Mouse (Mus musculus) adipocyte (in vitro differentiated cells): ENCODE measurements around the gene Mettl3.
A peak's percentile ranks its signal among the peaks of the same experiment; 100 is the strongest.

Experiments used
- DNase-seq: peaks from one replicate; pipeline ENCODE4 v3.0.0-alpha.2; 2016; ENCODE audit warnings: low spot score

Mettl3 gene

GRCm38 (mm10) chr14:52284191-52284590 lies 20.7 kb downstream of the Mettl3 start:
- DNase-seq: no peak

GRCm38 (mm10) chr14:52283629-52284028 lies 21.3 kb downstream of the Mettl3 start:
- no peak for DNase-seq

- no peak for DNase-seq
Measured at GRCm38 (mm10) chr14:52279747-52280120, 25.2 kb downstream of the Mettl3 start.

GRCm38 (mm10) chr14:52278932-52279746 lies 25.8 kb downstream of the Mettl3 start, which contains the start of the genes Tox4 and Rab2b:
Gene Tox4 (plus strand): TSS chr14:52279146.
Gene Rab2b (minus strand): TSS chr14:52279545.
- peak; percentile 100 for DNase-seq

- DNase-seq: no peak
Measured at GRCm38 (mm10) chr14:52277210-52277609, 27.7 kb downstream of the Mettl3 start.

- no peak for DNase-seq
Measured at GRCm38 (mm10) chr14:52272781-52273180, 32.1 kb downstream of the Mettl3 start.

- peak; percentile 97 for DNase-seq
Measured at GRCm38 (mm10) chr14:52257484-52258213, 47.3 kb downstream of the Mettl3 start, which contains the start of gene Chd8. Gene Chd8 (minus strand): TSS chr14:52257780.

- peak; percentile 45 for DNase-seq
Measured at GRCm38 (mm10) chr14:52256311-52257175, 48.4 kb downstream of the Mettl3 start.

- no peak for DNase-seq
Measured at GRCm38 (mm10) chr14:52246129-52246528, 58.8 kb downstream of the Mettl3 start.
